Mouse (Mus musculus) regulatory T cell (primary cell): ENCODE measurements around the gene Zbed6.
"Not testable (repeated sequence)": the region's sequence is repeated elsewhere in the genome, so short reads cannot be mapped to it uniquely, and the experiment has no call there.

ENCODE experiments used
- in situ Hi-C: fragments of 300-600 bp; cut with MboI, MseI; formaldehyde crosslinking; loops from one replicate; pipeline ENCODE4 v1.15.1; 2025; ENCODE audit warnings: high pct_unique_total_duplicates

Gene Zbed6

GRCm38 (mm10) chr1:133660466-133661202, at the start of gene Zbed6:
Zbed6 (minus strand) TSS chr1:133660885.
- in situ Hi-C loops = no loop called here

GRCm38 (mm10) chr1:133709292-133709691, 48.6 kb upstream of the Zbed6 start:
- in situ Hi-C loops = no loop called here

GRCm38 (mm10) chr1:133701824-133702223, 41.1 kb upstream of the Zbed6 start:
- in situ Hi-C loops = not testable (repeated sequence)

GRCm38 (mm10) chr1:133697935-133698620, 37.4 kb upstream of the Zbed6 start:
- in situ Hi-C loops = no loop called here

GRCm38 (mm10) chr1:133695901-133696300, 35.2 kb upstream of the Zbed6 start:
- in situ Hi-C loops = no loop called here

GRCm38 (mm10) chr1:133694876-133695275, 34.2 kb upstream of the Zbed6 start:
- in situ Hi-C loops = no loop called here

GRCm38 (mm10) chr1:133694301-133694700, 33.6 kb upstream of the Zbed6 start:
- in situ Hi-C loops = no loop called here

GRCm38 (mm10) chr1:133693536-133694114, 32.9 kb upstream of the Zbed6 start:
- in situ Hi-C loops = no loop called here

- in situ Hi-C loops = no loop called here
These were observed 31.5 kb upstream of the Zbed6 start for GRCm38 (mm10) chr1:133692195-133692594.

- in situ Hi-C loops = no loop called here
These were observed 30.4 kb upstream of the Zbed6 start for GRCm38 (mm10) chr1:133691046-133691445.

GRCm38 (mm10) chr1:133689897-133690296, 29.2 kb upstream of the Zbed6 start, which contains the start of gene Lax1:
Lax1 (minus strand) TSS chr1:133690108.
- in situ Hi-C loops = loop anchor here (10.0 kb wide), 1 partner anchor 1135 kb away; no protein-coding TSS in a partner anchor

GRCm38 (mm10) chr1:133688301-133688700, 27.6 kb upstream of the Zbed6 start:
- in situ Hi-C loops = loop anchor here (10.0 kb wide), 1 partner anchor 1136 kb away; no protein-coding TSS in a partner anchor

GRCm38 (mm10) chr1:133685749-133686519, 25.2 kb upstream of the Zbed6 start:
- in situ Hi-C loops = loop anchor here (10.0 kb wide), 1 partner anchor 1139 kb away; no protein-coding TSS in a partner anchor

- in situ Hi-C loops = no loop called here
These were observed 11.1 kb upstream of the Zbed6 start for GRCm38 (mm10) chr1:133671801-133672200.

- in situ Hi-C loops = no loop called here
These were observed 10.6 kb upstream of the Zbed6 start for GRCm38 (mm10) chr1:133671266-133671665.

GRCm38 (mm10) chr1:133670776-133671175, 10.1 kb upstream of the Zbed6 start:
- in situ Hi-C loops = no loop called here

- in situ Hi-C loops = no loop called here
These were observed 9.5 kb upstream of the Zbed6 start for GRCm38 (mm10) chr1:133670190-133670589.

- in situ Hi-C loops = no loop called here
These were observed 7.9 kb upstream of the Zbed6 start for GRCm38 (mm10) chr1:133668618-133669017.

- in situ Hi-C loops = no loop called here
These were observed 7.0 kb upstream of the Zbed6 start for GRCm38 (mm10) chr1:133667721-133668120.

- in situ Hi-C loops = not testable (repeated sequence)
These were observed 5.0 kb upstream of the Zbed6 start for GRCm38 (mm10) chr1:133665713-133666112.

- in situ Hi-C loops = no loop called here
These were observed 3.7 kb upstream of the Zbed6 start for GRCm38 (mm10) chr1:133664203-133664970.
